Mouse (Mus musculus) myocyte (in vitro differentiated cells): ENCODE measurements around the gene Negr1.

Source experiments
- CEBPB ChIP-seq: IDR thresholded peaks from 2 replicates; pipeline ENCODE4 v1.6.1; 2011; ENCODE audit warnings: mild to moderate bottlenecking, moderate library complexity; ENCODE audit not compliant: poor library complexity, insufficient read depth, severe bottlenecking
- E2F4 ChIP-seq: IDR thresholded peaks from one replicate; pipeline ENCODE4 v1.6.1; 2011; ENCODE audit warnings: mild to moderate bottlenecking, control low read depth, moderate library complexity; ENCODE audit not compliant: insufficient read depth
- MAX ChIP-seq: IDR thresholded peaks from one replicate; pipeline ENCODE4 v1.6.1; 2011; ENCODE audit warnings: low read depth, mild to moderate bottlenecking, control low read depth
- MYOD1 ChIP-seq, 3 experiments: IDR thresholded peaks; one replicate each; pipeline ENCODE4 v1.6.1; 2011; ENCODE audit warnings: control low read depth in 2 of 3, low read depth in 2 of 3, mild to moderate bottlenecking in 2 of 3, moderate library complexity in 1 of 3; ENCODE audit not compliant: insufficient read length in 2 of 3, control insufficient read depth in 1 of 3
- MYOG ChIP-seq, 3 experiments: IDR thresholded peaks; one replicate each; pipeline ENCODE4 v1.6.1; 2011; ENCODE audit warnings: control low read depth in 2 of 3, low read depth in 2 of 3, mild to moderate bottlenecking in 2 of 3; ENCODE audit not compliant: insufficient read length in 2 of 3, control insufficient read depth in 1 of 3, insufficient read depth in 1 of 3
- POLR2A ChIP-seq: IDR thresholded peaks from one replicate; pipeline ENCODE4 v1.6.1; 2011; ENCODE audit warnings: low read depth, mild to moderate bottlenecking, control low read depth, moderate library complexity; ENCODE audit not compliant: insufficient read length
- POLR2AphosphoS2 ChIP-seq: IDR thresholded peaks from one replicate; pipeline ENCODE4 v1.6.1; 2011; ENCODE audit warnings: low read depth, control low read depth; ENCODE audit not compliant: insufficient read length
- REST ChIP-seq: IDR thresholded peaks from one replicate; pipeline ENCODE4 v1.6.1; 2011; ENCODE audit warnings: mild to moderate bottlenecking, control low read depth, moderate library complexity; ENCODE audit not compliant: insufficient read depth, insufficient read length
- USF1 ChIP-seq: IDR thresholded peaks from one replicate; pipeline ENCODE4 v1.6.1; 2011; ENCODE audit warnings: low read depth, mild to moderate bottlenecking, control low read depth, moderate library complexity

- TF ChIP-seq POLR2AphosphoS2 (no peak), POLR2A (no peak), MAX (no peak), USF1 (no peak), CEBPB (no peak), E2F4 (no peak), MYOG (IDR thresholded peaks at IDR 0.05; ENCODE audit: control insufficient read depth in 1 of 3, insufficient read depth in 1 of 3, insufficient read length in 2 of 3, low read depth in 2 of 3) (no peak), MYOD1 (IDR thresholded peaks at IDR 0.05; ENCODE audit: control insufficient read depth in 1 of 3, insufficient read length in 2 of 3, low read depth in 2 of 3) (no peak), REST (no peak)
Observed at GRCm38 (mm10) chr3:156851921-156852320, 290.3 kb downstream of the Negr1 start.
